Mouse (Mus musculus): ENCODE data around the gene Dhx34.

DNA sequence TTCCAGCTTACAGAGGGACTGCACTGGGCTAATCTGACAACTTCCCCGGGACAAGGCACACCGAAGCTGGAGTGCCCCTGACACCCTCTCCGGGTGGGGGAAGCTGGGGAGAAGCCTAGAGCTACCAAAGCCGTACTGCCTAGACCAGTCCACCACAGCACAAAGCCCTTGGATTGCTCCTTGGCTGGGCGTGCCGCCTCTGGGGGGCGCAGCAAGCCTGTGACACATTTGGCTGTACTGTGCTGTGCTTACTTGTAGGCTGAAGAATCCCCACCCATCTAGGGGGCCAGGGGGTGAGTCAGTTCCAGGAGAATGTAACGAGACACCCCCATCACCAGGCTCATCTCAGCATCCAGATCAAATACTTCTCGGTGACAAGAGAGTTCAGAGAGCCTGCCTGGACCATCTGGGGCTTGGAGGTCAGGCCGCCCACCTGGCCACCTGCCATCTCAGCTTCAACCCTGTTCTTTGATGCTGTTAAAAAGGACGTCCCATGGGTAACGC is 10.9 kb downstream of the Dhx34 start:
- TF ChIP-seq CTCF (IDR thresholded peaks at IDR 0.05; ENCODE audit: control insufficient read depth, insufficient read depth, low read length), result peak; percentile 55
- 0 out of 2 replicates have a peak, but pooled peaks have one; percentile 14 for TF ChIP-seq POLR2A (IDR thresholded peaks at IDR 0.05; ENCODE audit: borderline replicate concordance, control insufficient read depth, low read depth, low read length)

All from bone marrow, adult 2 months (tissue).